Mouse (Mus musculus) liver, embryonic 16.5 days (tissue): ENCODE measurements around the gene Epyc. TPM values are rescaled to one million over a fixed set of nuclear protein-coding genes. Genes with fewer than 3 reads are reported as not detected.

ENCODE experiments used
- ATAC-seq: fragments of 200-750 bp; cut with Nextera tagmentation; 2 replicates; pipeline ENCODE4 v1.8.0; 2017; ENCODE audit warnings: low read depth, mild to moderate bottlenecking, moderate number of reproducible peaks, moderate library complexity
- H3K27ac ChIP-seq: fragments of 300-500 bp; sonication (generic); 2 replicates; pipeline ENCODE4 v1.5.1; 2014; ENCODE audit warnings: mild to moderate bottlenecking, low read length
- H3K27me3 ChIP-seq: fragments of 300-500 bp; sonication (generic); 2 replicates; pipeline ENCODE4 v1.6.1; 2014; ENCODE audit warnings: low read depth, low read length, mixed read lengths; ENCODE audit not compliant: control insufficient read depth, insufficient read depth
- H3K36me3 ChIP-seq: fragments of 300-500 bp; sonication (generic); 2 replicates; pipeline ENCODE4 v1.6.1; 2014; ENCODE audit warnings: mild to moderate bottlenecking; ENCODE audit not compliant: control insufficient read depth, insufficient read depth
- H3K4me1 ChIP-seq: fragments of 300-500 bp; sonication (generic); 2 replicates; pipeline ENCODE4 v1.6.1; 2014; ENCODE audit warnings: low read depth, low read length, mixed read lengths; ENCODE audit not compliant: control insufficient read depth
- H3K4me2 ChIP-seq: fragments of 300-500 bp; sonication (generic); 2 replicates; pipeline ENCODE4 v1.6.1; 2014; ENCODE audit warnings: low read depth, low read length, mixed read lengths
- H3K4me3 ChIP-seq: fragments of 300-500 bp; sonication (generic); 2 replicates; pipeline ENCODE4 v1.5.1; 2014; ENCODE audit warnings: low read depth, mild to moderate bottlenecking, low read length
- H3K9ac ChIP-seq: fragments of 300-500 bp; sonication (generic); 2 replicates; pipeline ENCODE4 v1.6.1; 2014; ENCODE audit warnings: low read depth, low read length
- H3K9me3 ChIP-seq: fragments of 300-500 bp; sonication (generic); replicated peaks from 2 replicates; pipeline ENCODE4 v1.6.1; 2016; ENCODE audit warnings: low read length; ENCODE audit not compliant: control insufficient read depth
- WGBS: fragments of 180-500 bp; shearing (Covaris S2); extraction: QIAGEN DNeasy Blood & Tissue Kit; methylation state at CpG from one replicate; pipeline ENCODE4 v1.1.7; 2014; ENCODE audit not compliant: insufficient replicate concordance; 5-methylcytosine and 5-hydroxymethylcytosine counted together
- polyA plus RNA-seq: library from polyadenylated mRNA; unstranded; fragments of >200 nt; fragmentation: Nextera tagmentation; extraction: Ambion mirVana; gene quantifications from 2 replicates; pipeline ENCODE4 v1.2.1, GENCODE M21; 2015

Gene Epyc
- polyA plus RNA-seq = not detected in 2 replicates

GRCm38 (mm10) chr10:97643768-97644167 lies at the start of gene Epyc:
Gene Epyc, plus strand, starts transcription at chr10:97644068.
- Histone ChIP-seq H3K9me3 (no peaks in the 10 kb centered on the region), H3K9ac (no peak within 1 kb of the TSS), H3K4me3 (no peak within 1 kb of the TSS), H3K4me1 (no peaks in the 10 kb centered on the region), H3K4me2 (no peak within 1 kb of the TSS), H3K36me3 (no peaks in the 10 kb centered on the region), H3K27me3 (no peaks in the 10 kb centered on the region), H3K27ac (no peak within 1 kb of the TSS)
- no peak for ATAC-seq
- 52% methylated on average over 2 of the region's 2 CpGs for WGBS

GRCm38 (mm10) chr10:97595680-97596079 lies 48.2 kb upstream of the Epyc start:
- Histone ChIP-seq H3K4me1 (no peaks in the 10 kb centered on the region), H3K27me3 (no peaks in the 10 kb centered on the region), H3K4me2 (no peak overlapping the region), H3K36me3 (no peaks in the 10 kb centered on the region), H3K4me3 (no peak overlapping the region), H3K9me3 (no peaks in the 10 kb centered on the region), H3K9ac (no peak overlapping the region), H3K27ac (no peak overlapping the region)
- no peak for ATAC-seq
- 53% methylated on average over 1 of the region's 1 CpGs for WGBS

- Histone ChIP-seq H3K4me2 (no peak overlapping the region), H3K4me3 (no peak overlapping the region), H3K27ac (no peak overlapping the region), H3K4me1 (no peaks in the 10 kb centered on the region), H3K9me3 (no peaks in the 10 kb centered on the region), H3K9ac (no peak overlapping the region), H3K27me3 (no peaks in the 10 kb centered on the region), H3K36me3 (no peaks in the 10 kb centered on the region)
- no peak for ATAC-seq
- 43% methylated on average over 4 of the region's 4 CpGs for WGBS
Observed at GRCm38 (mm10) chr10:97601744-97602143, 42.1 kb upstream of the Epyc start.

- no peak overlapping the region for H3K9ac ChIP-seq
- no peak overlapping the region for H3K4me3 ChIP-seq
- H3K27ac ChIP-seq = no peak overlapping the region
- no peak overlapping the region for H3K4me2 ChIP-seq
- H3K36me3 ChIP-seq = no peaks in the 10 kb centered on the region
- no peak for ATAC-seq
- H3K4me1 ChIP-seq = no peaks in the 10 kb centered on the region
- no peaks in the 10 kb centered on the region for H3K27me3 ChIP-seq
- no peaks in the 10 kb centered on the region for H3K9me3 ChIP-seq
Observed at GRCm38 (mm10) chr10:97603256-97603655, 40.6 kb upstream of the Epyc start.

GRCm38 (mm10) chr10:97606579-97606978 lies 37.3 kb upstream of the Epyc start, which contains the start of gene Kera:
Gene Kera, plus strand, starts transcription at chr10:97606879.
- ATAC-seq = no peak
- Histone ChIP-seq H3K4me1 (no peaks in the 10 kb centered on the region), H3K36me3 (no peaks in the 10 kb centered on the region), H3K27ac (no peak within 1 kb of the TSS), H3K27me3 (no peaks in the 10 kb centered on the region), H3K9me3 (no peaks in the 10 kb centered on the region), H3K9ac (no peak within 1 kb of the TSS), H3K4me3 (no peak within 1 kb of the TSS), H3K4me2 (no peak within 1 kb of the TSS)
- WGBS = 36% methylated on average over 2 of the region's 2 CpGs

GRCm38 (mm10) chr10:97622328-97622727 lies 21.5 kb upstream of the Epyc start:
- Histone ChIP-seq H3K4me1 (no peaks in the 10 kb centered on the region), H3K27ac (no peak overlapping the region), H3K9me3 (no peaks in the 10 kb centered on the region), H3K27me3 (no peaks in the 10 kb centered on the region), H3K4me3 (no peak overlapping the region), H3K4me2 (no peak overlapping the region), H3K9ac (no peak overlapping the region), H3K36me3 (no peaks in the 10 kb centered on the region)
- WGBS = 74% methylated on average over 1 of the region's 1 CpGs
- ATAC-seq = no peak

- Histone ChIP-seq H3K36me3 (no peaks in the 10 kb centered on the region), H3K27me3 (no peaks in the 10 kb centered on the region), H3K4me1 (no peaks in the 10 kb centered on the region), H3K27ac (no peak overlapping the region), H3K9ac (no peak overlapping the region), H3K4me2 (no peak overlapping the region), H3K4me3 (no peak overlapping the region), H3K9me3 (no peaks in the 10 kb centered on the region)
- 79% methylated on average over 2 of the region's 2 CpGs for WGBS
- no peak for ATAC-seq
Observed at GRCm38 (mm10) chr10:97624381-97624780, 19.5 kb upstream of the Epyc start.

GRCm38 (mm10) chr10:97625116-97625515 lies 18.8 kb upstream of the Epyc start:
- H3K36me3 ChIP-seq = no peaks in the 10 kb centered on the region
- H3K4me2 ChIP-seq = no peak overlapping the region
- H3K27ac ChIP-seq = no peak overlapping the region
- H3K27me3 ChIP-seq = no peaks in the 10 kb centered on the region
- no peaks in the 10 kb centered on the region for H3K4me1 ChIP-seq
- ATAC-seq = no peak
- H3K4me3 ChIP-seq = no peak overlapping the region
- no peaks in the 10 kb centered on the region for H3K9me3 ChIP-seq
- WGBS = 39% methylated on average over 4 of the region's 4 CpGs
- no peak overlapping the region for H3K9ac ChIP-seq

GRCm38 (mm10) chr10:97626543-97626942 lies 17.3 kb upstream of the Epyc start:
- 60% methylated on average over 1 of the region's 1 CpGs for WGBS
- H3K36me3 ChIP-seq = no peaks in the 10 kb centered on the region
- H3K27ac ChIP-seq = no peak overlapping the region
- ATAC-seq = no peak
- H3K27me3 ChIP-seq = no peaks in the 10 kb centered on the region
- no peaks in the 10 kb centered on the region for H3K4me1 ChIP-seq
- H3K4me3 ChIP-seq = no peak overlapping the region
- no peaks in the 10 kb centered on the region for H3K9me3 ChIP-seq
- no peak overlapping the region for H3K4me2 ChIP-seq
- no peak overlapping the region for H3K9ac ChIP-seq

- Histone ChIP-seq H3K36me3 (no peaks in the 10 kb centered on the region), H3K27me3 (no peaks in the 10 kb centered on the region), H3K4me2 (no peak overlapping the region), H3K4me1 (no peaks in the 10 kb centered on the region), H3K4me3 (no peak overlapping the region), H3K9ac (no peak overlapping the region), H3K27ac (no peak overlapping the region), H3K9me3 (no peaks in the 10 kb centered on the region)
- 63% methylated on average over 3 of the region's 3 CpGs for WGBS
- no peak for ATAC-seq
Observed at GRCm38 (mm10) chr10:97631061-97631460, 12.8 kb upstream of the Epyc start.
